ENCODE assay signal across 12 mouse cellular contexts in genomic region chr13:113055826-113056225, GRCm38 (mm10). TPM values are rescaled to one million over a fixed set of nuclear protein-coding genes. Genes with fewer than 3 reads are reported as not detected.
DNase-seq lines count a peak whose midpoint lies in the region; ATAC-seq and TF ChIP-seq lines count a peak whose summit lies in the region.
"Had no signal": no experiment of that assay in that cellular context is flagged by ENCODE, and none has a peak within 500 bp of the region (broad histone marks: within the 10 kb centered on the region; RNA-seq: fewer than 3 reads in every experiment).

No protein-coding gene starts in this region.

- no peaks in the 10 kb centered on the region for H3K27me3 ChIP-seq in liver, embryonic 14.5 days (ENCODE audit: control insufficient read depth, insufficient read depth, low read length)
- H3K27me3 ChIP-seq in Patski = peaks cover 10% of the 10 kb centered on the region
- H3K27me3 ChIP-seq in embryonic facial prominence, embryonic 11.5 days (ENCODE audit: control insufficient read depth, insufficient read depth, low read length) = no peaks in the 10 kb centered on the region
- H3K27me3 ChIP-seq: hindbrain, embryonic 12.5 days; stomach, embryonic 15.5 days had no signal

- peak; percentile 47 for DNase-seq in heart, postnatal 4 days
- no peak for DNase-seq in heart, adult 9 months (ENCODE audit: low spot score in 2 of 2)
- DNase-seq in liver, embryonic 14.5 days (ENCODE audit: low read depth in 3 of 3, low spot score in 3 of 3) = no peak
- DNase-seq in liver (no peak), Patski (ENCODE audit: low read depth, low spot score) (no peak)
- peak; percentile 14 for DNase-seq in embryonic facial prominence, embryonic 11.5 days (ENCODE audit: low spot score)
- DNase-seq in spleen, postnatal 10 days (ENCODE audit: low spot score in 2 of 2) = no peak
- DNase-seq: gastrocnemius, postnatal 25 days had no signal

- in situ Hi-C loops in Patski (cut with MboI; ENCODE audit: low pct_unique_long_range_greater_than_20kb) = no loop called here

- CTCF ChIA-PET in Patski (lab: Charles Lee) = interaction anchor here (1.7 kb wide), 1 partner anchor 210 kb away, joined by 5 read pairs; no protein-coding TSS in a partner anchor

- H3K4me2 ChIP-seq in liver, embryonic 14.5 days (ENCODE audit: low read depth) = no peak overlapping the region
- H3K4me2 ChIP-seq in embryonic facial prominence, embryonic 11.5 days (ENCODE audit: low read depth, low read length) = no peak overlapping the region
- H3K4me2 ChIP-seq: hindbrain, embryonic 12.5 days; stomach, embryonic 15.5 days had no signal

- H3K36me3 ChIP-seq in liver, embryonic 14.5 days (replicated peaks; ENCODE audit: control insufficient read depth, insufficient read depth, low read depth) = no peaks in the 10 kb centered on the region
- no peaks in the 10 kb centered on the region for H3K36me3 ChIP-seq in embryonic facial prominence, embryonic 11.5 days (replicated peaks; ENCODE audit: control insufficient read depth, insufficient read depth, low read depth, low read length)
- H3K36me3 ChIP-seq: hindbrain, embryonic 12.5 days; stomach, embryonic 15.5 days had no signal

- no peak for ATAC-seq in liver, embryonic 14.5 days (ENCODE audit: insufficient read depth)
- ATAC-seq in Patski = no peak
- no peak for ATAC-seq in embryonic facial prominence, embryonic 11.5 days (replicated peaks; ENCODE audit: insufficient number of reproducible peaks, low FRiP score, low TSS enrichment, low read depth)

- no peak overlapping the region for H3K4me3 ChIP-seq in liver, embryonic 14.5 days (ENCODE audit: insufficient read depth in 1 of 2, low read depth in 2 of 2, low read length in 2 of 2)
- H3K4me3 ChIP-seq in embryonic facial prominence, embryonic 11.5 days (ENCODE audit: low read depth, low read length) = no peak overlapping the region
- H3K4me3 ChIP-seq: hindbrain, embryonic 12.5 days; stomach, embryonic 15.5 days had no signal

- WGBS in liver, embryonic 14.5 days (ENCODE audit: insufficient replicate concordance) = 44% methylated on average over 8 of the region's 8 CpGs
- WGBS in embryonic facial prominence, embryonic 11.5 days = 45% methylated on average over 8 of the region's 8 CpGs

- H3K27ac ChIP-seq in liver, embryonic 14.5 days = no peak overlapping the region
- H3K27ac ChIP-seq in embryonic facial prominence, embryonic 11.5 days (replicated peaks; ENCODE audit: low read depth, low read length) = no peak overlapping the region
- H3K27ac ChIP-seq: hindbrain, embryonic 12.5 days; stomach, embryonic 15.5 days had no signal

- H3K9me3 ChIP-seq in liver, embryonic 14.5 days (ENCODE audit: control insufficient read depth, low read length) = peaks cover 5% of the 10 kb centered on the region
- no peaks in the 10 kb centered on the region for H3K9me3 ChIP-seq in embryonic facial prominence, embryonic 11.5 days (replicated peaks; ENCODE audit: control insufficient read depth, low read length)
- H3K9me3 ChIP-seq: hindbrain, embryonic 12.5 days; stomach, embryonic 15.5 days had no signal

- H3K9ac ChIP-seq in liver, embryonic 14.5 days (replicated peaks) = no peak overlapping the region
- H3K9ac ChIP-seq in embryonic facial prominence, embryonic 11.5 days (replicated peaks; ENCODE audit: low read length) = no peak overlapping the region
- H3K9ac ChIP-seq: hindbrain, embryonic 12.5 days; stomach, embryonic 15.5 days had no signal

- TF ChIP-seq EP300 in liver, embryonic 14.5 days (IDR thresholded peaks at IDR 0.05; ENCODE audit: low read depth) = no peak

- peak; percentile 41; the same call in 1 of the 2 replicates for TF ChIP-seq CTCF in liver, embryonic 14.5 days (IDR thresholded peaks at IDR 0.05; ENCODE audit: low read depth)
- TF ChIP-seq CTCF in Patski (IDR thresholded peaks at IDR 0.05) = peak; percentile 40

- H3K4me1 ChIP-seq in liver, embryonic 14.5 days (replicated peaks; ENCODE audit: control insufficient read depth in 2 of 2, insufficient read depth in 2 of 2, low read length in 1 of 2) = no peaks in the 10 kb centered on the region
- H3K4me1 ChIP-seq in embryonic facial prominence, embryonic 11.5 days (ENCODE audit: control insufficient read depth, insufficient read depth, low read length) = no peaks in the 10 kb centered on the region
- H3K4me1 ChIP-seq: hindbrain, embryonic 12.5 days; stomach, embryonic 15.5 days had no signal

- POLR2A ChIA-PET in Patski (lab: Charles Lee) = no interaction called here

RNA-seq across cellular contexts. Expression of gene Gpx8, which starts 9.6 kb away (rescaled TPM):
- total RNA-seq in heart, postnatal 4 days (2021) = 10 to 100 TPM; 59.5 to 61.2 TPM
- 2.2 and 3.1 TPM in 2 replicates for polyA plus RNA-seq in liver, embryonic 14.5 days (2012; rRNA removed)
- 6.4 and 6.8 TPM in 2 replicates for polyA plus RNA-seq in liver, embryonic 14.5 days (2014; fragmentation: Nextera tagmentation; extraction: Ambion mirVana)
- 105 TPM for polyA plus RNA-seq in Patski (2021)
- polyA plus RNA-seq in embryonic facial prominence, embryonic 11.5 days (2014; fragmentation: Nextera tagmentation; extraction: Ambion mirVana) = 142 and 155 TPM in 2 replicates
- total RNA-seq: neutrophil, adult 5-6 weeks had no signal

RNA-seq across cellular contexts. Expression of gene Cdc20b, which starts 20.9 kb away (rescaled TPM):
- not detected for total RNA-seq in heart, postnatal 4 days (2021)
- polyA plus RNA-seq in liver, embryonic 14.5 days (2012; rRNA removed) = 0.02 TPM in 1 of 2 replicates, not detected in the other
- not detected in 2 replicates for polyA plus RNA-seq in liver, embryonic 14.5 days (2014; fragmentation: Nextera tagmentation; extraction: Ambion mirVana)
- not detected for polyA plus RNA-seq in Patski (2021)
- 0.14 TPM in 1 of 2 replicates, not detected in the other for polyA plus RNA-seq in embryonic facial prominence, embryonic 11.5 days (2014; fragmentation: Nextera tagmentation; extraction: Ambion mirVana)
- total RNA-seq: gastrocnemius, postnatal 25 days; left cerebral cortex, adult 8-10 months; neutrophil, adult 5-6 weeks had no signal
- polyA plus RNA-seq: stomach, embryonic 15.5 days had no signal

RNA-seq across cellular contexts. Expression of gene Gzma, which starts 45.0 kb away (rescaled TPM):
- total RNA-seq in heart, postnatal 4 days (2021) = not detected
- polyA plus RNA-seq in liver, embryonic 14.5 days (2012; rRNA removed) = 0.08 and 0.19 TPM in 2 replicates
- 0.56 and 0.59 TPM in 2 replicates for polyA plus RNA-seq in liver, embryonic 14.5 days (2014; fragmentation: Nextera tagmentation; extraction: Ambion mirVana)
- not detected for polyA plus RNA-seq in Patski (2021)
- polyA plus RNA-seq in embryonic facial prominence, embryonic 11.5 days (2014; fragmentation: Nextera tagmentation; extraction: Ambion mirVana) = not detected in 2 replicates
- total RNA-seq: gastrocnemius, postnatal 25 days; left cerebral cortex, adult 8-10 months had no signal
- polyA plus RNA-seq: hindbrain, embryonic 12.5 days had no signal

Comparison
In these comparisons a context has a peak if more than half of its experiments do, and no peak if none do; other contexts are left out.
1. DNase-seq: peak in heart, postnatal 4 days (single experiment) and embryonic facial prominence, embryonic 11.5 days (single experiment); none in heart, adult 9 months (0 of 2), liver, embryonic 14.5 days (0 of 3), liver (single experiment), Patski (single experiment) and spleen, postnatal 10 days (0 of 2).
2. RNA of gene Gpx8, which starts 9.6 kb away (polyA plus RNA-seq): 142 to 155 TPM in embryonic facial prominence, embryonic 11.5 days and 105 TPM in Patski (single experiment); 2.2 to 6.8 TPM in liver, embryonic 14.5 days; every median in the first group is over 10 times any median in the second.